Mouse (Mus musculus): ENCODE results near the gene Pnpla2. TPM values are rescaled to one million over a fixed set of nuclear protein-coding genes. Genes with fewer than 3 reads are reported as not detected.

Gene Pnpla2
- polyA plus RNA-seq, 1 experiment from 2014 or later, result 23.4 TPM

DNA sequence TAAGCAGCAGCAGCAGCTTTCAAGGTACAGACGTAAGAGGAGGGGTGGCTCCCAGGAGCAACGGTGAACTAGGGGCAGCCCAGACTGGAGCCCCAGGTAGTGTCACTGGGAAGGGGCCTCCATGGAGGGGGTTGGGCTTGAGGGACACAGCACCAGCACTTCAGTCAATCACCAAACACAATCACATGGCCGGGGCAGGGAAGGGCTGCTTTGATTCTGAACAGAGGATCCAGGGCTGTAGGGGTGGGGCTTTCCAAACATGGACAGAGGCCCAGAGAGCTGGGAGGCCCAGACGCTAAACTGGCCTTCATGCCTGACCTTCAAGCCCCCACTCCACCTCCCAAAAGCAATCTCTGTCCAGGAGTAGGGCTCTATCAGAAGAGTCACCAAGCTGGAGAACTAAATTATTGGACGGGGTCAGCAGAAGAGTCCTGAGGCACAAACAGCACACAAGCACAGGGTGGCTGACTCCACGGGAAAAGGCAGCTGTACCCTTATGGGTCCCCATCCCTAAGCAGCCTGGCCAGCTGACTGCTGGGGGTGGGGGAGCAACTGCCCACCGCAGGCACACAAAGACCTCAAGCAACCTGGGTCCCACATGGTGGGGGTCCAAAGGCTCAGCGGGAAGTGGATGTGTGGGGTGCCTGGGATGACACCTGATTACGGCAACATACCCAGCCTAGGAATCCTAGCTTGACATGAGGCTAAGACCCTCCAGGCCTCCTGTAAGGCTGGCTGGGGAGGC, 25.0 kb upstream of the Pnpla2 start:
- Histone ChIP-seq H3K9me3 (ENCODE audit: control insufficient read depth, low read length) (no peaks in the 10 kb centered on the region), H3K4me3 (ENCODE audit: low read depth, low read length) (no peak overlapping the region), H3K36me3 (ENCODE audit: control insufficient read depth, insufficient read depth, low read length) (peaks cover 11% of the 10 kb centered on the region; the same call in 1 of the 2 replicates), H3K4me2 (peak overlapping the region; percentile 16; the same call in 1 of the 2 replicates), H3K4me1 (replicated peaks; ENCODE audit: control insufficient read depth, insufficient read depth, low read length) (peaks cover 20% of the 10 kb centered on the region), H3K27ac (ENCODE audit: low read depth, low read length) (no peak overlapping the region), H3K27me3 (replicated peaks; ENCODE audit: control insufficient read depth, insufficient read depth, low read length) (no peaks in the 10 kb centered on the region), H3K9ac (ENCODE audit: low read depth, low read length) (no peak overlapping the region)
- DNase-seq (ENCODE audit: low spot score) (no peak), ATAC-seq (replicated peaks; ENCODE audit: low FRiP score) (no peak; the same call in 1 of the 2 replicates)
- WGBS, result 68% methylated on average over 9 of the region's 9 CpGs

GRCm38 (mm10) chr7:141430585-141431240, 24.3 kb upstream of the Pnpla2 start:
- no peak for ATAC-seq (replicated peaks; ENCODE audit: low FRiP score)
- H3K27me3 ChIP-seq (replicated peaks; ENCODE audit: control insufficient read depth, insufficient read depth, low read length), result no peaks in the 10 kb centered on the region
- H3K4me1 ChIP-seq (replicated peaks; ENCODE audit: control insufficient read depth, insufficient read depth, low read length), result peaks cover 25% of the 10 kb centered on the region
- no peak overlapping the region for H3K27ac ChIP-seq (ENCODE audit: low read depth, low read length)
- H3K9ac ChIP-seq (ENCODE audit: low read depth, low read length), result no peak overlapping the region
- WGBS, result 91% methylated on average over 9 of the region's 9 CpGs
- no peak overlapping the region for H3K4me2 ChIP-seq
- H3K36me3 ChIP-seq (ENCODE audit: control insufficient read depth, insufficient read depth, low read length), result peaks cover 11% of the 10 kb centered on the region; the same call in 1 of the 2 replicates
- H3K4me3 ChIP-seq (ENCODE audit: low read depth, low read length), result no peak overlapping the region
- DNase-seq (ENCODE audit: low spot score), result no peak
- H3K9me3 ChIP-seq (ENCODE audit: control insufficient read depth, low read length), result no peaks in the 10 kb centered on the region

DNA sequence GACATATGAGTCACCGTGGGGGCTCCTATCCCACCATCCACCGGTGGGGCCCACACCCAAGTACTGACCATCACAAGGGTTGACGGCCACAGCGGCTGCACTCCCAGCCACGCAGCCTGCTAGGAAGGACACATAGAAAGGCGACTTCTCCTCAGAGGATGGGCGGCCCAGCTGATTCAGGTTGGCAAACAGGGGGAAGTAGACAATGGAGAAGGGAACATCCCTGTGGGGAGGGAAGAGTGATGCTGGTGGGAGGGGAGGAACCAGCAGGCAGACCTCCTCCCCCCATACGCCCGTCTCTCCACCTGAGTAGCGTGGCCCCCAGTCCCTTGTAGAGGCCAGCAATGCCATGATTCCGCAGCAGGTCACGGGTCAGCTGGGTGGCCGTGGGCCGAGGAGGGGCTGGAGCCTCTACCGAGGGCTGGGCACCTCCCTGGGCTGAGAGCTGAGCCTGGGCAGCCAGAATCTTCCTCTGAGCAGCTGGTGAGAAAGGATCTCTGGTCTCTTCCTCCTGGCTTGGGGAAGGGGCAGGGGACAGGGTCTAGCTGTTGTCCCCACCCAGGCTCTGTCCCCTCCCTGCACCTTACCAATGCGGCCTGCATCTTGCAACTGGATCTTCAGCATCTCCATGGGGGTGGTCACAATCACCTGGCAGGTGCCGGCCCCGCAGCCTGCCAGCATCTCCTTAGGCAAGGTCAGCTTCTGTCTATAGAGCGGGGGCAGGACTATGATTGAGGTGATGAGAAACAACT, 23.4 kb upstream of the Pnpla2 start:
- Histone ChIP-seq H3K4me3 (ENCODE audit: low read depth, low read length) (no peak overlapping the region), H3K4me1 (replicated peaks; ENCODE audit: control insufficient read depth, insufficient read depth, low read length) (peaks cover 33% of the 10 kb centered on the region), H3K27me3 (replicated peaks; ENCODE audit: control insufficient read depth, insufficient read depth, low read length) (no peaks in the 10 kb centered on the region), H3K9me3 (ENCODE audit: control insufficient read depth, low read length) (no peaks in the 10 kb centered on the region), H3K4me2 (no peak overlapping the region), H3K27ac (ENCODE audit: low read depth, low read length) (no peak overlapping the region), H3K9ac (ENCODE audit: low read depth, low read length) (no peak overlapping the region), H3K36me3 (ENCODE audit: control insufficient read depth, insufficient read depth, low read length) (peaks cover 11% of the 10 kb centered on the region; the same call in 1 of the 2 replicates)
- no peak for DNase-seq (ENCODE audit: low spot score)
- 95% methylated on average over 19 of the region's 19 CpGs for WGBS
- ATAC-seq (replicated peaks; ENCODE audit: low FRiP score), result no peak

DNA sequence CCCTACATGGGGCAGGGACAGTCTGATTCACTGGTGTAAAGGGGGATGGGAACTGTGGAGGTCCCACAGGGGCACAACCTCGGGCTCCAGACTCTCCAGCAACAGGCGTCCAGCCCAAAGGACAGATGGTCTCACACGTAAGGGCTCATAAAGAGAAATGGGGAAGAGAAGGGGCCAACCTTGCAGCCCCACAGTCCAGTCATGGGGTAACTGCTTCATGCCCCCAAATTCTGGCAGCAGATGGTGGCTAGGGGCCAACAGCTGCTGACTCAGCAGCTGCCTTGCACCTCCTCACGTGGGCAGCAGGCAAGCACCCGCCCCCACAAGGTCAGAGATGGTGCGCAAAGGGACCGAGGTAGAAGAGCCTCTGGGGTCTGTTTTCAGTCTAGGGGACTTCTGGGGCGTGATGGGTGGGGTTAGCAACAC, 22.8 kb upstream of the Pnpla2 start:
- H3K9me3 ChIP-seq (ENCODE audit: control insufficient read depth, low read length), result no peaks in the 10 kb centered on the region
- H3K4me3 ChIP-seq (ENCODE audit: low read depth, low read length), result no peak overlapping the region
- ATAC-seq (replicated peaks; ENCODE audit: low FRiP score) (no peak), DNase-seq (ENCODE audit: low spot score) (no peak)
- H3K4me1 ChIP-seq (replicated peaks; ENCODE audit: control insufficient read depth, insufficient read depth, low read length), result peaks cover 37% of the 10 kb centered on the region
- H3K36me3 ChIP-seq (ENCODE audit: control insufficient read depth, insufficient read depth, low read length), result peaks cover 11% of the 10 kb centered on the region; the same call in 1 of the 2 replicates
- no peak overlapping the region for H3K4me2 ChIP-seq
- no peak overlapping the region for H3K9ac ChIP-seq (ENCODE audit: low read depth, low read length)
- no peak overlapping the region for H3K27ac ChIP-seq (ENCODE audit: low read depth, low read length)
- no peaks in the 10 kb centered on the region for H3K27me3 ChIP-seq (replicated peaks; ENCODE audit: control insufficient read depth, insufficient read depth, low read length)
- 83% methylated on average over 8 of the region's 8 CpGs for WGBS

GRCm38 (mm10) chr7:141432741-141433516, 22.1 kb upstream of the Pnpla2 start:
- no peak for DNase-seq (ENCODE audit: low spot score)
- no peaks in the 10 kb centered on the region for H3K27me3 ChIP-seq (replicated peaks; ENCODE audit: control insufficient read depth, insufficient read depth, low read length)
- H3K4me3 ChIP-seq (ENCODE audit: low read depth, low read length), result no peak overlapping the region
- no peak overlapping the region for H3K9ac ChIP-seq (ENCODE audit: low read depth, low read length)
- WGBS, result 85% methylated on average over 6 of the region's 6 CpGs
- no peak overlapping the region for H3K27ac ChIP-seq (ENCODE audit: low read depth, low read length)
- peaks cover 37% of the 10 kb centered on the region for H3K4me1 ChIP-seq (replicated peaks; ENCODE audit: control insufficient read depth, insufficient read depth, low read length)
- no peaks in the 10 kb centered on the region for H3K9me3 ChIP-seq (ENCODE audit: control insufficient read depth, low read length)
- ATAC-seq (replicated peaks; ENCODE audit: low FRiP score), result no peak
- peaks cover 11% of the 10 kb centered on the region; the same call in 1 of the 2 replicates for H3K36me3 ChIP-seq (ENCODE audit: control insufficient read depth, insufficient read depth, low read length)
- no peak overlapping the region for H3K4me2 ChIP-seq

- no peak overlapping the region for H3K9ac ChIP-seq (ENCODE audit: low read depth, low read length)
- H3K4me2 ChIP-seq, result peak overlapping the region; percentile 98
- WGBS, result 79% methylated on average over 15 of the region's 15 CpGs
- ATAC-seq (replicated peaks; ENCODE audit: low FRiP score) (no peak), DNase-seq (ENCODE audit: low spot score) (no peak)
- H3K4me1 ChIP-seq (replicated peaks; ENCODE audit: control insufficient read depth, insufficient read depth, low read length), result peaks cover 37% of the 10 kb centered on the region
- H3K4me3 ChIP-seq (ENCODE audit: low read depth, low read length), result peak overlapping the region; percentile 52
- no peak overlapping the region for H3K27ac ChIP-seq (ENCODE audit: low read depth, low read length)
- H3K9me3 ChIP-seq (ENCODE audit: control insufficient read depth, low read length), result no peaks in the 10 kb centered on the region
- H3K36me3 ChIP-seq (ENCODE audit: control insufficient read depth, insufficient read depth, low read length), result peaks cover 17% of the 10 kb centered on the region
- no peaks in the 10 kb centered on the region for H3K27me3 ChIP-seq (replicated peaks; ENCODE audit: control insufficient read depth, insufficient read depth, low read length)
These were observed 21.2 kb upstream of the Pnpla2 start for GRCm38 (mm10) chr7:141433517-141434400.

- Histone ChIP-seq H3K9me3 (ENCODE audit: control insufficient read depth, low read length) (no peaks in the 10 kb centered on the region), H3K4me2 (peak overlapping the region; percentile 98), H3K9ac (ENCODE audit: low read depth, low read length) (peak overlapping the region; percentile 53; the same call in 1 of the 2 replicates), H3K36me3 (ENCODE audit: control insufficient read depth, insufficient read depth, low read length) (peaks cover 24% of the 10 kb centered on the region), H3K27me3 (replicated peaks; ENCODE audit: control insufficient read depth, insufficient read depth, low read length) (no peaks in the 10 kb centered on the region), H3K27ac (ENCODE audit: low read depth, low read length) (peak overlapping the region; percentile 32; the same call in 1 of the 2 replicates), H3K4me1 (replicated peaks; ENCODE audit: control insufficient read depth, insufficient read depth, low read length) (peaks cover 35% of the 10 kb centered on the region), H3K4me3 (ENCODE audit: low read depth, low read length) (peak overlapping the region; percentile 52)
- DNase-seq (ENCODE audit: low spot score) (no peak), ATAC-seq (replicated peaks; ENCODE audit: low FRiP score) (no peak)
- WGBS, result 35% methylated on average over 8 of the region's 8 CpGs
These were observed 20.5 kb upstream of the Pnpla2 start for GRCm38 (mm10) chr7:141434464-141434863.
